8 mouse cellular contexts compared by ENCODE assay signal in the genomic region with DNA sequence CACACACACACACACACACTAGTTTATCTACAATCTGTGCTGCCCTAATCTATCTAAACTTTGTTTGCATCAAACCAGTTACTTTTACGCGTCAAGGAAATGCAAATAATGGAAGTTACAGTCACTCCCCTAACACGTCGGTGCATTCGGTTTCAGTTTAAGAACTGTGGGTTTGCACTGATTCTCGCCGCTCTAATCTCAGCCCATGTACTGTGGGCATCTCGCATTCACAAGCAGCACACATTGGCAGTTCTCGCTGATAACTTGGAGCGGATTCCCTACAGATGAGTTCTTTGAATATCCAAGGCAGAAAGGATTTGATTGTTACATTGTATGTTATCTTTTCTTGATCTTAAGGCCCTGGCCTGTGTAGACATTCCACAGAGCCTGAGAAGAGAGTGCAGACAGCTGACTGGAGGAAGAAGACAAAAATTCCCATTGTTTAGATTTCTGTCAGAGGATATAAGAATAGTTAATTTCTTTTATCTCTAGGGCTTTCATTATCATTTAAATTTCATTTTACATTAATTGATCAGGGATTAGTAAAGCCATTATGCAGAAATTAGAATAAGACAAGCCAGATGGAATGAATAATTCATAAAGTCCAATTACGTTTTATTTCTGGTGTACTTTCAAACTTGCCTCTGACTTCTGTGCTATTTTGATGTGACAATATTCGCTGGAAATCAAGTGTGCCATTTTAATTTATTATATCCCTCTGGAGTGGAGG.
A peak's percentile ranks its signal among the peaks of the same experiment; 100 is the strongest.
DNase-seq lines count a peak whose midpoint lies in the region; ATAC-seq and TF ChIP-seq lines count a peak whose summit lies in the region.
"Had no signal": no experiment of that assay in that cellular context is flagged by ENCODE, and none has a peak within 500 bp of the region (broad histone marks: within the 10 kb centered on the region; RNA-seq: fewer than 3 reads in every experiment).

No protein-coding gene starts in this region.

- no peaks in the 10 kb centered on the region for H3K9me3 ChIP-seq in liver, postnatal 0 days (ENCODE audit: low read length)
- no peaks in the 10 kb centered on the region for H3K9me3 ChIP-seq in liver, embryonic 11.5 days (ENCODE audit: control insufficient read depth, low read length)
- no peaks in the 10 kb centered on the region for H3K9me3 ChIP-seq in forebrain, embryonic 11.5 days (ENCODE audit: control insufficient read depth, low read length)
- H3K9me3 ChIP-seq in heart, embryonic 16.5 days (replicated peaks; ENCODE audit: control insufficient read depth, low read length), result no peaks in the 10 kb centered on the region
- H3K9me3 ChIP-seq: neural tube, embryonic 15.5 days had no signal

- no peak overlapping the region for H3K4me3 ChIP-seq in liver, postnatal 0 days (ENCODE audit: low read depth, low read length)
- no peak overlapping the region for H3K4me3 ChIP-seq in liver, embryonic 11.5 days (ENCODE audit: low read depth, low read length)
- H3K4me3 ChIP-seq in forebrain, embryonic 11.5 days (ENCODE audit: low read depth, low read length), result no peak overlapping the region
- H3K4me3 ChIP-seq in heart, embryonic 16.5 days (ENCODE audit: low read length), result peak overlapping the region; percentile 35
- no peak overlapping the region for H3K4me3 ChIP-seq in olfactory bulb, adult 2 months (ENCODE audit: insufficient read depth, low read depth, low read length)

- no peak overlapping the region for H3K27ac ChIP-seq in liver, postnatal 0 days (ENCODE audit: low read depth)
- no peak overlapping the region for H3K27ac ChIP-seq in liver, embryonic 11.5 days (ENCODE audit: low read depth, low read length)
- H3K27ac ChIP-seq in forebrain, embryonic 11.5 days (ENCODE audit: low read depth, low read length), result no peak overlapping the region
- H3K27ac ChIP-seq in heart, embryonic 16.5 days (ENCODE audit: low read length), result no peak overlapping the region
- peak overlapping the region; percentile 23; the same call in 1 of the 2 replicates for H3K27ac ChIP-seq in olfactory bulb, adult 2 months (ENCODE audit: insufficient read depth, low read depth, low read length)
- H3K27ac ChIP-seq: neural tube, embryonic 15.5 days had no signal

- no peak for TF ChIP-seq EP300 in liver, postnatal 0 days (IDR thresholded peaks at IDR 0.05; ENCODE audit: low read depth)

- TF ChIP-seq POLR2A in olfactory bulb, adult 2 months (IDR thresholded peaks at IDR 0.05; ENCODE audit: insufficient read depth, low read depth, low read length), result no peak

- 50% methylated on average over 12 of the region's 12 CpGs for WGBS in liver, postnatal 0 days (ENCODE audit: insufficient replicate concordance)
- WGBS in liver, embryonic 11.5 days, result 55% methylated on average over 12 of the region's 12 CpGs
- 68% methylated on average over 12 of the region's 12 CpGs for WGBS in forebrain, embryonic 11.5 days
- WGBS in heart, embryonic 16.5 days, result 34% methylated on average over 12 of the region's 12 CpGs
- 27% methylated on average over 12 of the region's 12 CpGs for WGBS in olfactory bulb, adult 2 months

- H3K9ac ChIP-seq in liver, postnatal 0 days (replicated peaks), result no peak overlapping the region
- H3K9ac ChIP-seq in liver, embryonic 11.5 days (ENCODE audit: low read depth, low read length), result no peak overlapping the region
- H3K9ac ChIP-seq in forebrain, embryonic 11.5 days (ENCODE audit: low read length), result no peak overlapping the region
- peak overlapping the region; percentile 40; the same call in 1 of the 2 replicates for H3K9ac ChIP-seq in heart, embryonic 16.5 days (ENCODE audit: low read length)

- TF ChIP-seq CTCF in liver, postnatal 0 days (IDR thresholded peaks at IDR 0.05; ENCODE audit: low read depth), result no peak
- no peak for TF ChIP-seq CTCF in olfactory bulb, adult 2 months (IDR thresholded peaks at IDR 0.05; ENCODE audit: insufficient read depth, low read depth, low read length)

- H3K36me3 ChIP-seq in liver, postnatal 0 days (replicated peaks; ENCODE audit: insufficient read depth, low read length), result no peaks in the 10 kb centered on the region
- no peaks in the 10 kb centered on the region for H3K36me3 ChIP-seq in liver, embryonic 11.5 days (ENCODE audit: control insufficient read depth, insufficient read depth, low read length)
- no peaks in the 10 kb centered on the region for H3K36me3 ChIP-seq in forebrain, embryonic 11.5 days (ENCODE audit: control insufficient read depth, insufficient read depth, low read length)
- no peaks in the 10 kb centered on the region for H3K36me3 ChIP-seq in heart, embryonic 16.5 days (ENCODE audit: control insufficient read depth, insufficient read depth)
- H3K36me3 ChIP-seq: neural tube, embryonic 15.5 days had no signal

- H3K4me1 ChIP-seq in liver, postnatal 0 days (ENCODE audit: insufficient read depth), result no peaks in the 10 kb centered on the region
- no peaks in the 10 kb centered on the region for H3K4me1 ChIP-seq in liver, embryonic 11.5 days (replicated peaks; ENCODE audit: control insufficient read depth, insufficient read depth, low read length)
- H3K4me1 ChIP-seq in forebrain, embryonic 11.5 days (replicated peaks; ENCODE audit: control insufficient read depth, insufficient read depth, low read length), result 0 out of 2 replicates have a peak, but pooled peaks cover 2% of the 10 kb centered on the region
- peaks cover 10% of the 10 kb centered on the region; the same call in 1 of the 2 replicates for H3K4me1 ChIP-seq in heart, embryonic 16.5 days (ENCODE audit: control insufficient read depth, insufficient read depth, low read length)
- peaks cover 12% of the 10 kb centered on the region for H3K4me1 ChIP-seq in olfactory bulb, adult 2 months (ENCODE audit: control insufficient read depth, insufficient read depth, low read length)

- H3K27me3 ChIP-seq in liver, postnatal 0 days (ENCODE audit: insufficient read depth, low read length), result no peaks in the 10 kb centered on the region
- H3K27me3 ChIP-seq in liver, embryonic 11.5 days (replicated peaks; ENCODE audit: control insufficient read depth, insufficient read depth, low read length), result no peaks in the 10 kb centered on the region
- no peaks in the 10 kb centered on the region; the same call in 1 of the 2 replicates for H3K27me3 ChIP-seq in forebrain, embryonic 11.5 days (ENCODE audit: control insufficient read depth, insufficient read depth, low read length)
- H3K27me3 ChIP-seq in heart, embryonic 16.5 days (ENCODE audit: control insufficient read depth, insufficient read depth, low read length), result no peaks in the 10 kb centered on the region
- H3K27me3 ChIP-seq: neural tube, embryonic 15.5 days had no signal

- 0 out of 2 replicates have a peak overlapping the region, but pooled peaks have one; percentile 22 for H3K4me2 ChIP-seq in liver, postnatal 0 days (ENCODE audit: low read depth, low read length)
- no peak overlapping the region for H3K4me2 ChIP-seq in liver, embryonic 11.5 days
- H3K4me2 ChIP-seq in forebrain, embryonic 11.5 days (ENCODE audit: low read depth, low read length, severe bottlenecking), result 0 out of 2 replicates have a peak overlapping the region, but pooled peaks have one; percentile 86
- peak overlapping the region; percentile 94 for H3K4me2 ChIP-seq in heart, embryonic 16.5 days (ENCODE audit: low read depth, low read length)

- DNase-seq in liver, postnatal 0 days, result no peak
- no peak for DNase-seq in liver, embryonic 11.5 days (ENCODE audit: low spot score)
- DNase-seq in forebrain, embryonic 11.5 days (ENCODE audit: low spot score), result no peak
- no peak for DNase-seq in gastrocnemius, postnatal 4 days (ENCODE audit: low spot score in 2 of 2)
- DNase-seq in Muller cell, postnatal 12 days (ENCODE audit: inconsistent ontology term), result no peak

- no peak for ATAC-seq in liver, postnatal 0 days
- no peak for ATAC-seq in liver, embryonic 11.5 days (replicated peaks; ENCODE audit: low FRiP score)
- no peak for ATAC-seq in forebrain, embryonic 11.5 days (replicated peaks; ENCODE audit: low FRiP score)
- ATAC-seq in heart, embryonic 16.5 days (replicated peaks; ENCODE audit: extremely low read depth, insufficient read depth, low FRiP score), result no peak
